Mouse (Mus musculus): Measurements from ENCODE around the gene Itsn2. TPM values are rescaled to one million over a fixed set of nuclear protein-coding genes. Genes with fewer than 3 reads are reported as not detected.
"Not testable (repeated sequence)": the region's sequence is repeated elsewhere in the genome, so short reads cannot be mapped to it uniquely, and the experiment has no call there.

Gene Itsn2
- polyA plus RNA-seq, 1 experiment from 2014 or later: 35.8 TPM

DNA sequence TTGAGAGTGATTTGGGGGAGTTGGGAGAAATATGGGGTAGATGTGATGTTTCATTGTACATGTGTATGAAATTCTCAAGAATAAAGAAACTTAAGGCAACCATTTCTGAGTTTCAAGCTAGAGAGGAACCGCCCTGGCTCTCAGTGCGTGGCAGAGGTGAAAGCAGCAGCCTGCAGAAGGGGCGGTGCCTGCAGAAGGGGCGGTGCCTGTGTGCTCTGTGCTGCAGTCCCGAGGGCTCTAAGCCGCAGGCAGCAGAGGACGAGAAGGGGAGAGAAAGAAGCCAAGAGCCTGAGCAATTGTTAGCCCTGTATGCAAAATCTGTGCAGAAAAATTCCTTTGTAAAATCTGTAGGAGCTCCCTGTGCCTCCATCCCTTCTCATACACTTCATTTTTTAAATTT lies 125.0 kb downstream of the Itsn2 start:
- H3K9ac ChIP-seq: no peak overlapping the region
- H3K27ac ChIP-seq: no peak overlapping the region
- H3K4me2 ChIP-seq (replicated peaks): no peak overlapping the region
- H3K36me3 ChIP-seq: peaks cover 17% of the 10 kb centered on the region
- H3K9me3 ChIP-seq: no peaks in the 10 kb centered on the region
- no peak overlapping the region for H3K4me3 ChIP-seq
- 0 out of 2 replicates have a peak, but pooled peaks cover 4% of the 10 kb centered on the region for H3K4me1 ChIP-seq
- peak; percentile 71; the same call in 1 of the 2 replicates for ATAC-seq (ENCODE audit: low FRiP score, low read depth)
- no peaks in the 10 kb centered on the region for H3K27me3 ChIP-seq
- 5% methylated on average over 7 of the region's 7 CpGs for WGBS

DNA sequence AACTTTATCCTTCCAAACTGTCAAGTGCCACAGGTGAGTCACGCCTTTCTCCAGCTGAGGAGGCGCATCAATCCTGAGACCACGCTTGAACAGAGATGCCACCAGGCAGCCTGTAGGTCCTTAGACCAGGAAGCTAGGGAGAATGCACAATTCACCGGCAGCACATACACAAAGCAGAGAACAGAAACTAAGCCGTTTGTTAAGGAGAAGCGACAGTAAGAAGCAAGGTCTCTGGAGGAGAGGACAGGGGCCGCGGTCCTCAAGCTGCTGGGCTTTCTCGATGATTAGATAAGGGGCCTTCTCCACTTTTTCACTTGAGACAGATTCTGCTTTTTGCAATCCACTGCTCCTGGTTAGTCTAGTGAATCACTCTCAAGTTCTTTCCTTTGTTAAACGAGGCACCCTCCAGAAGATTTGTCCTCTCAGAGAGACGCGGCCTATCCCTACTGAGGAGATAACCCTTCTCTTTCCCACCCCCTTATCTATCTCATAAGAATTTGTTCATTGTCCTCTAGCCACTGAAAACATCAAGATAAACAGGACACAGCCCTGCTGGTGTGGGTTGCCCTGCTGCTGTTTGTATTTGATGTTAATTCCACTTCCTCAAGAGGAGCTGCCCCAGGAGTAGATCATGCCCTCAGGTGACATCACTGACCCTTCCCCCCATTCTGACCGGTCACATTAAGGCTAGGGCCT lies 126.8 kb downstream of the Itsn2 start:
- ATAC-seq (ENCODE audit: low FRiP score, low read depth): no peak
- H3K4me3 ChIP-seq: no peak overlapping the region

DNA sequence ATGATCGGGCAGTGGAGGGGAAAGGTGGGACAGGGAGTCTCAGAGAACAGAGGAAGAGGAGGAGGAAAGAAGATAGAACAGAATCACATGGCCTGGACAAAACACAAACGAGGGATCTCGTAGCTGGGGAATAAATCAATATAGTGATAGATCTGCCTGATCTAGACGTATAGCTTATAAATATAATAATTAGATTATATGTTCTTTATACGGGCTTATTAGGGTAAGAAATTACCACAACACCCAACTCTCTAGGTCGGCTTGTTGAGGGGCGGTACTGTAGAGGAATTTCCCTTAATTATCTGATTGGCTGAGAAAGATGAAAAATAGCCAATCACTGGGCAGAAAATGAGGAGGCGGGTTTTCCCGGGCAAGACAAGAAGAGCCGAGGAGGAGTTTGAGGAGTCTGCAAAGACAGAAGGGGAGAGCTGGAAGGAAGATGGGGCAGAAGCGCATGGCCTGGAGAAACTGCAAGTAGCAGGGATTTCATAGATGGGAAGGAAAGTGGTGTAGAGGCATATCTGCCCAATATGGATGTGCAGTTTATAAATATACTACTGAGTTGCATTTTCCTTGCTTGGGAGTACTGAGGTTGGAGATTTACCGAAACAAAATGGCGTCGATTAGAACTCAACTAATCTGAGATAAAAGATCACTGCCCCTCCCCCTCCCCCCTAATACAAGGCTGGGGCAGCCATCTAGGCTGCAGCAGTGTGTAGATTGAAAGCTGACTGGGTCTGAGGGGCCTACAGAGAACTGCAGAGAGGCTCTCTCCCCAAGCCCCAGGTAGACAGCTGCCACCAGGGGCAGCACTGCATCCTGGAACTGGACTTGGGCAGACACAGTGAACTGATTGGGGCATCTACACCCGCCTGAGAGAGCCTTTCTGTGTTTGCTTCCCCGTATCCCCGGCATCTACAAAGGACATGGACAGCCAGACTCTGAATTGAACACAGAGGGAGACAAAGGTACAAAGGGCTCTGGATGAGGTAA lies 127.6 kb downstream of the Itsn2 start:
- Histone ChIP-seq H3K27me3 (no peaks in the 10 kb centered on the region), H3K9me3 (no peaks in the 10 kb centered on the region), H3K4me3 (no peak overlapping the region), H3K27ac (no peak overlapping the region), H3K4me2 (replicated peaks) (no peak overlapping the region), H3K9ac (no peak overlapping the region), H3K4me1 (0 out of 2 replicates have a peak, but pooled peaks cover 4% of the 10 kb centered on the region), H3K36me3 (0 out of 2 replicates have a peak, but pooled peaks cover under 1% of the 10 kb centered on the region)
- ATAC-seq (ENCODE audit: low FRiP score, low read depth): no peak
- 74% methylated on average over 17 of the region's 17 CpGs for WGBS

More for the DNA sequence above, 126.8 kb downstream of the Itsn2 start:
- H3K9ac ChIP-seq: no peak overlapping the region
- no peaks in the 10 kb centered on the region for H3K9me3 ChIP-seq
- no peak overlapping the region for H3K4me2 ChIP-seq (replicated peaks)
- H3K27ac ChIP-seq: no peak overlapping the region
- H3K36me3 ChIP-seq: peaks cover 7% of the 10 kb centered on the region; the same call in 1 of the 2 replicates
- WGBS: 85% methylated on average over 13 of the region's 13 CpGs
- H3K4me1 ChIP-seq: 0 out of 2 replicates have a peak, but pooled peaks cover 4% of the 10 kb centered on the region
- no peaks in the 10 kb centered on the region for H3K27me3 ChIP-seq

DNA sequence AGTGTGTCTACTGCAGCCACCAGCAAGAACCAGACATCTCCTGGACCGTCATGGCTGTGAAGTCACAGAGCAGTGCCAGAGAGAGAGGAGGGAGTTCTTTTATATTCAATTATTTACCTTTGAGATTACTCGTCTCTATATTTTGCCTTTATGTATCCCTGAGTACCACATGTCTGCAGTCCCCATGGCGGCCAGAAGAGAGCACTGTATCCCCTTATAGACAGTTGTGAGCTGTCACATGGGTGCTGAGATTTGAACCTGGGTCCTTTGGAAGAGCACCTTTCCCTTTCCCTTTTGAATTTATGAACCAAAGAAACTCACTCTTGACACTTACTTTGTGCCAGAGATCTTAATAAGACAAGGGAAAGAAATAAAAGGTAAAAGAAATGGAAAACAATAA lies 136.7 kb downstream of the Itsn2 start:
- 87% methylated on average over 3 of the region's 3 CpGs for WGBS
- Histone ChIP-seq H3K27me3 (no peaks in the 10 kb centered on the region), H3K9ac (no peak overlapping the region)

DNA sequence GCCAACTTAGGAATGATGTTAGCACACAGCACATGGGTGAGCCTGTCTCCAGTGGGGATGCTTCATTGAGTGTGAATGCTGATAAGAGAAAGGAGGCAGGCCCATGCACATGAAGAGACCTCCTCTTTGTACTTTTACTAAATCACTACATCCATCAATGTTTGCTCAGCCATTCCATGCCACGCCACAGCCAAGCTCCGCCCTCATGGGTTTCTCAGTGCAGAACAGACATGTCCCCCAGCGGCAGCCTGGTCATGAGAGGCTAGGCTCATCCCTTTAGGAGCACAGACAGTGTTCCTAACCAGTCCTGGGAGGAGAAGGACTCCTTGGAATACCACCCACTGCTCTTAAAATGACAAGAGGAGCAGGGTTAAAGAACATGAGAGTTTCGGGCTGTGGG lies 139.2 kb downstream of the Itsn2 start:
- Histone ChIP-seq H3K9ac (no peak overlapping the region), H3K4me2 (replicated peaks) (no peak overlapping the region), H3K27ac (no peak overlapping the region), H3K27me3 (no peaks in the 10 kb centered on the region), H3K4me3 (no peak overlapping the region), H3K4me1 (no peaks in the 10 kb centered on the region), H3K36me3 (no peaks in the 10 kb centered on the region), H3K9me3 (no peaks in the 10 kb centered on the region)
- no peak for ATAC-seq (ENCODE audit: low FRiP score, low read depth)
- 74% methylated on average over 4 of the region's 4 CpGs for WGBS

More for the DNA sequence above, 136.7 kb downstream of the Itsn2 start:
- ATAC-seq (ENCODE audit: low FRiP score, low read depth): no peak
- no peaks in the 10 kb centered on the region for H3K9me3 ChIP-seq
- H3K4me1 ChIP-seq: no peaks in the 10 kb centered on the region
- no peak overlapping the region for H3K4me3 ChIP-seq
- H3K27ac ChIP-seq: no peak overlapping the region
- H3K4me2 ChIP-seq (replicated peaks): no peak overlapping the region
- no peaks in the 10 kb centered on the region for H3K36me3 ChIP-seq

DNA sequence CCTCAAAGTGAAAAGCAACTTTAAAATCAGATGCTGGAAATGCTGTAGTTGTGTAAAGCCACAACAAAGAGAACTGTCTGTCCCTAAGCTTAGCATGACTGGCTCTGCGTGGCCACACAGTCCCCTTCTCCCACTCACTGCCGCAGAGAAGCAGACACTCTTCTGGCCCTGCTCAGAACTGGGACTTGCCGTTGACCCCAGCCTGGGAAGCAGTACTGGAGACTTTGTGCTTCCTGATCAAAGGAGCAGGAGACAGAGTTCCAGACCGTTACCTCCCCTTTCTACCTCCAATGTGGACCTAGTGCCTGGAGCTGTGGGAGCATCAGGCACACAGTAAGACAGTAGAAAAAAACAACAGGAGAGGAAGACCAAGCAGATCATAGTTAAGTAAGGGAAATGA lies 139.9 kb downstream of the Itsn2 start:
- H3K4me2 ChIP-seq (replicated peaks): no peak overlapping the region
- no peak overlapping the region for H3K4me3 ChIP-seq
- H3K9me3 ChIP-seq: no peaks in the 10 kb centered on the region
- no peaks in the 10 kb centered on the region for H3K27me3 ChIP-seq
- WGBS: 48% methylated on average over 4 of the region's 4 CpGs
- H3K36me3 ChIP-seq: no peaks in the 10 kb centered on the region
- no peak overlapping the region for H3K27ac ChIP-seq
- no peaks in the 10 kb centered on the region for H3K4me1 ChIP-seq
- no peak overlapping the region for H3K9ac ChIP-seq
- ATAC-seq (ENCODE audit: low FRiP score, low read depth): no peak

DNA sequence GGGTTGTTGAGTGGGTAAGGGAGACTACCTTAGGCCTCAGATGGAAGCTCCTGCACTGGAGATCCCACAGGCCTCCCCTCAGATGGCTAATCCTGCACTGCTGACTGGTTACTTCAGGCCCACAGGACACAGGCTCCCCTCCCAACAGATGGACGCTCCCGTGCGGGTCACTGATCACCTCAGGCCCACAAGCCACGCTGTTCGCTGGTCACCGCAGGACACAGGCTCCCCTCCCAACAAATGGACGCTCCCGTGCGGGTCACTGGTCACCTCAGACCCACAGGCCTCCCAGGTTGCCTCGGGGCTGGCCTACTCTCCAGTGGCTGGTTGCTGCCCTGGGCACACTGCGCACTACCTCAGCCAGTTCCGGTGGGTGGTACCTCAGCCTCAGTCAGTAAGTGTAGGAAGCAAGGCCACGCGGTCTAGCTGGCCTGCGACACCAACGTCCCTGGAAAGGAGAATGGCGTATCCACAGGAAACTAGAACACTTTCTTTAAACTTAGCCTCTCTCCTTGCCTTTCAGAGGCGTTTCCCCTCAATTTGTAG lies 145.7 kb downstream of the Itsn2 start, which contains the start of gene Fam228a:
TSS of gene Fam228a (minus strand) at position 400 of the 546 bp plus-strand sequence.
- H3K4me3 ChIP-seq: no peak within 1 kb of the TSS
- no peak within 1 kb of the TSS for H3K9ac ChIP-seq
- 94% methylated on average over 18 of the region's 18 CpGs for WGBS
- no peaks in the 10 kb centered on the region for H3K36me3 ChIP-seq
- ATAC-seq (ENCODE audit: low FRiP score, low read depth): no peak
- no peak within 1 kb of the TSS for H3K4me2 ChIP-seq (replicated peaks)
- no peaks in the 10 kb centered on the region for H3K27me3 ChIP-seq
- H3K4me1 ChIP-seq: no peaks in the 10 kb centered on the region
- H3K9me3 ChIP-seq: no peaks in the 10 kb centered on the region
- H3K27ac ChIP-seq: no peak within 1 kb of the TSS

DNA sequence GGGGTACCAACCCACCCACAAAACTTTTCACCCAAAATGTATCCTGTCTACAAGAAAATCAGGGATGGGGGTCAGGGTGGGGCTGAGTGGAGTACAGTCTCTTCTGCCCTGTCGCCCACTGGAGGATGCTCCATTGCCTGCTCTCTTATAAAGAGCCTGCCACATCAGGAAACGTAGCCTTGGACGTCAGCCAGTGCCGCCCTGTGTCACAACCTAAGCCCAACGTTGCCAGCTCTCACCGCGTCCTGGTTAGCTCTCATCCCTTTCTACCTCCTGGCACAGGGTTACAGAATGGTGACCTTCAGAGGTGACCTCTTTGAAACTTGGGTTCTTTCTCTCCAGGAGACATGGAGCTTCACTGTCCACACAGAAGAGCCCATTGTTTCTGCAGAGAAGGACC lies 148.4 kb downstream of the Itsn2 start:
- WGBS: 85% methylated on average over 7 of the region's 7 CpGs
- H3K9me3 ChIP-seq: no peaks in the 10 kb centered on the region
- H3K27me3 ChIP-seq: no peaks in the 10 kb centered on the region
- no peak for ATAC-seq (ENCODE audit: low FRiP score, low read depth)
- H3K36me3 ChIP-seq: no peaks in the 10 kb centered on the region
- no peak overlapping the region for H3K9ac ChIP-seq
- no peak overlapping the region for H3K27ac ChIP-seq
- no peaks in the 10 kb centered on the region for H3K4me1 ChIP-seq
- H3K4me2 ChIP-seq (replicated peaks): no peak overlapping the region
- no peak overlapping the region for H3K4me3 ChIP-seq

DNA sequence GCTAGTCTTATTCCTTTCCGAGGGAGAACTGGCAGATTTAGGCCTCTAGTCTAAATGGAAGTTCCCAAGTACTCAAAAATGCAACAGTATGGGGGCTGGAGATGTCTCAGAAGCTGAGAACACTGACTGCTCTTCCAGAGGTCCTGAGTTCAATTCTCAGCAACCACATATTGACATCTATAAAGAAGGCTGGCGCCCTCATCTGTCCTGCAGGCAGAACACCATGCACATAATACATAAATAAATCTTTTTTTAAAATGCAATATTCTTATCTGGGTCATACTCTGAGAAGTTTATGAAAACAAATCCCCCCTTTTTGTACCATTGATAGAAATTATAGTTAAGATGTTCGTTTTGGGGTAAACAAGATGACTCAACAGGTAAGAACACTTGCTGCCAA lies 149.7 kb downstream of the Itsn2 start:
- Histone ChIP-seq H3K4me1 (no peaks in the 10 kb centered on the region), H3K27ac (no peak overlapping the region), H3K4me2 (replicated peaks) (no peak overlapping the region), H3K4me3 (no peak overlapping the region), H3K36me3 (no peaks in the 10 kb centered on the region), H3K9ac (no peak overlapping the region), H3K27me3 (no peaks in the 10 kb centered on the region), H3K9me3 (no peaks in the 10 kb centered on the region)
- ATAC-seq (ENCODE audit: low FRiP score, low read depth): no peak
- 86% methylated on average over 3 of the region's 3 CpGs for WGBS

DNA sequence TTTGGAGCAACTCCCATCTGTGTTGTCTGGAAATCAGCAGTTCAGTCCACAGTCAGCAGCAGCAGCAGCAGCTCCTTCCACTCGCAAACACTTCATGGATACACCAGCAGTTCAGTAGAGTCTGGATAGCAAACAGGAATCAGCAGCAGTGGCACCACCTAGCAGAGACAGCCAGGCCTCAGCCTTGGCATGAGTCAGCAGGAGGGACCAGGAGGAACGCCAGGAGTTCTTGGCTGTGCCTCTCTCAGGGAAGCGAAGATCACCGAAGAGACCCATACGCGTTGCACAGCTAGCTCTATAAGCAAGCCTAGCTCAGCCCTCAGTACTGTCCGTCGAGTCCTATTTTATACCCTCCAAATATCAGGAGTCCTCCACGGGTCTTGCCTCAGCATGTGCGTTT lies 152.0 kb downstream of the Itsn2 start:
- H3K36me3 ChIP-seq: no peaks in the 10 kb centered on the region
- no peak overlapping the region for H3K4me3 ChIP-seq
- no peak for ATAC-seq (ENCODE audit: low FRiP score, low read depth)
- no peaks in the 10 kb centered on the region for H3K9me3 ChIP-seq
- no peak overlapping the region for H3K9ac ChIP-seq
- WGBS: 89% methylated on average over 10 of the region's 10 CpGs
- H3K27ac ChIP-seq: no peak overlapping the region
- no peak overlapping the region for H3K4me2 ChIP-seq (replicated peaks)
- no peaks in the 10 kb centered on the region for H3K27me3 ChIP-seq
- H3K4me1 ChIP-seq: no peaks in the 10 kb centered on the region

DNA sequence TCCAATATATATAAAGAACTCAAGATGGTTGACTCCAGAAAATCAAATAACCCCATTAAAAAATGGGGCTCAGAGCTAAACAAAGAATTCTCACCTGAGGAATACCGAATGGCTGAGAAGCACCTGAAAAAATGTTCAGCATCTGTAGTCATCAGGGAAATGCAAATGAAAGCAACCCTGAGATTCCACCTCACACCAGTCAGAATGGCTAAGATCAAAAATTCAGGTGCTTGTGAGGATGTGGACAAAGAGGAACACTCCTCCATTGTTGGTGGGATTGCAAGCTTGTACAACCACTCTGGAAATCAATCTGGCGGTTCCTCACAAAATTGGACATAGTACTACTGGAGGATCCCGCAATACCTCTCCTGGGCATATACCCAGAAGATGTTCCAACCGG lies 162.0 kb downstream of the Itsn2 start:
- H3K4me2 ChIP-seq (replicated peaks); H3K36me3 ChIP-seq; H3K27me3 ChIP-seq; H3K27ac ChIP-seq; H3K4me1 ChIP-seq; ATAC-seq (ENCODE audit: low FRiP score, low read depth); H3K9me3 ChIP-seq; H3K9ac ChIP-seq; H3K4me3 ChIP-seq: not testable (repeated sequence)
- WGBS: 89% methylated on average over 4 of the region's 4 CpGs

DNA sequence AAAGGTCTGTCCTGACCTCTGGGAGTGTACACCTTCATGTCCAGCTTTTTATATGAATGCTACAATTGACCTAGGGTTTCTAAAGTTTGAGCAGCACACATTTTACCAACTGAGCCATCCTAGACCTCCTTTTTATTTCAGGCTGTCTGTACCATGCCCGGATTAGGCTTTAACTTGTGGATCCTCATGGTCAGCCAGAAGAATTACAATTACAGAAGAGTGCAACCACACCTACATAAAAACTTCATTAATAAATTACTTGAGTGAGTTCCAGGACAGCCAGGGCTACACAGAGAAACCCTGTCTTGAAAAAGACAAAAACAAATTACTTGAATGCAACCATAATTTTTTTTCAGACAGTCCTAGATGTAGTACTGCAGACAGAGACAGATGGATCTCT lies 164.6 kb downstream of the Itsn2 start:
- Histone ChIP-seq H3K27ac (no peak overlapping the region), H3K4me1 (no peaks in the 10 kb centered on the region), H3K9me3 (no peaks in the 10 kb centered on the region), H3K9ac (no peak overlapping the region), H3K4me3 (no peak overlapping the region), H3K36me3 (peaks cover 3% of the 10 kb centered on the region; the same call in 1 of the 2 replicates), H3K4me2 (replicated peaks) (no peak overlapping the region), H3K27me3 (no peaks in the 10 kb centered on the region)
- ATAC-seq (ENCODE audit: low FRiP score, low read depth): no peak
- 78% methylated on average over 1 of the region's 1 CpGs for WGBS
